Mouse (Mus musculus): ENCODE data around the gene Kcne4.
"Not testable (repeated sequence)": the region's sequence is repeated elsewhere in the genome, so short reads cannot be mapped to it uniquely, and the experiment has no call there.

Kcne4 gene

GRCm38 (mm10) chr1:78816639-78817038 is at the start of gene Kcne4:
Kcne4 (plus strand) TSS chr1:78816758.
- no peak for DNase-seq

GRCm38 (mm10) chr1:78781899-78782298 is 34.7 kb upstream of the Kcne4 start:
- DNase-seq = no peak

GRCm38 (mm10) chr1:78784936-78785335 is 31.6 kb upstream of the Kcne4 start:
- DNase-seq = not testable (repeated sequence)

- peak; percentile 6 for DNase-seq
These were observed 26.8 kb upstream of the Kcne4 start for GRCm38 (mm10) chr1:78789744-78790143.

GRCm38 (mm10) chr1:78807428-78807827 is 9.1 kb upstream of the Kcne4 start:
- DNase-seq = no peak

- DNase-seq = no peak
These were observed 6.7 kb upstream of the Kcne4 start for GRCm38 (mm10) chr1:78809819-78810218.

GRCm38 (mm10) chr1:78810904-78811303 is 5.7 kb upstream of the Kcne4 start:
- DNase-seq = no peak

- DNase-seq = no peak
These were observed 4.5 kb upstream of the Kcne4 start for GRCm38 (mm10) chr1:78811975-78812490.

- no peak for DNase-seq
These were observed 1.2 kb downstream of the Kcne4 start for GRCm38 (mm10) chr1:78817756-78818155.

GRCm38 (mm10) chr1:78818630-78819526 is 2.3 kb downstream of the Kcne4 start:
- DNase-seq = no peak

- no peak for DNase-seq
These were observed 3.0 kb downstream of the Kcne4 start for GRCm38 (mm10) chr1:78819592-78819991.

- DNase-seq = no peak
These were observed 3.6 kb downstream of the Kcne4 start for GRCm38 (mm10) chr1:78820176-78820575.

GRCm38 (mm10) chr1:78821111-78821510 is 4.6 kb downstream of the Kcne4 start:
- no peak for DNase-seq

- no peak for DNase-seq
These were observed 5.3 kb downstream of the Kcne4 start for GRCm38 (mm10) chr1:78821733-78822430.

- no peak for DNase-seq
These were observed 8.7 kb downstream of the Kcne4 start for GRCm38 (mm10) chr1:78825246-78825645.

- DNase-seq = no peak
These were observed 21.9 kb downstream of the Kcne4 start for GRCm38 (mm10) chr1:78838468-78838867.

GRCm38 (mm10) chr1:78840769-78841168 is 24.2 kb downstream of the Kcne4 start:
- no peak for DNase-seq

GRCm38 (mm10) chr1:78845661-78846060 is 29.1 kb downstream of the Kcne4 start:
- DNase-seq = no peak

- peak; percentile 13 for DNase-seq
These were observed 29.9 kb downstream of the Kcne4 start for GRCm38 (mm10) chr1:78846471-78846870.

GRCm38 (mm10) chr1:78852408-78853093 is 36.0 kb downstream of the Kcne4 start:
- DNase-seq = peak; percentile 2

GRCm38 (mm10) chr1:78853094-78853445 is 36.5 kb downstream of the Kcne4 start:
- no peak for DNase-seq

- DNase-seq = no peak
These were observed 37.7 kb downstream of the Kcne4 start for GRCm38 (mm10) chr1:78854306-78854705.

GRCm38 (mm10) chr1:78859573-78859972 is 43.0 kb downstream of the Kcne4 start:
- DNase-seq = no peak

Data from cerebellum, adult 11 months (tissue).